Mouse (Mus musculus) embryonic facial prominence, embryonic 14.5 days (tissue): Measurements from ENCODE around the gene Klrb1c. TPM values are rescaled to one million over a fixed set of nuclear protein-coding genes. Genes with fewer than 3 reads are reported as not detected.
"Not testable (repeated sequence)": the region's sequence is repeated elsewhere in the genome, so short reads cannot be mapped to it uniquely, and the experiment has no call there.

Experiments
- ATAC-seq: fragments of 200-750 bp; cut with Nextera tagmentation; 2 replicates; pipeline ENCODE4 v1.8.0; 2017; ENCODE audit warnings: low read depth, moderate number of reproducible peaks, moderate TSS enrichment
- DNase-seq: peaks from one replicate; pipeline ENCODE4 v3.0.0-alpha.2; 2015; ENCODE audit warnings: low spot score
- H3K27ac ChIP-seq: fragments of 300-500 bp; sonication (generic); replicated peaks from 2 replicates; pipeline ENCODE4 v1.5.1; 2014; ENCODE audit warnings: low read depth, mild to moderate bottlenecking, low read length, moderate library complexity
- H3K27me3 ChIP-seq: fragments of 300-500 bp; sonication (generic); replicated peaks from 2 replicates; pipeline ENCODE4 v1.6.1; 2014; ENCODE audit warnings: low read length; ENCODE audit not compliant: control insufficient read depth, insufficient read depth
- H3K36me3 ChIP-seq: fragments of 300-500 bp; sonication (generic); 2 replicates; pipeline ENCODE4 v1.6.1; 2014; ENCODE audit warnings: low read length, mixed read lengths; ENCODE audit not compliant: control insufficient read depth, insufficient read depth
- H3K4me1 ChIP-seq: fragments of 300-500 bp; sonication (generic); 2 replicates; pipeline ENCODE4 v1.6.1; 2014; ENCODE audit warnings: antibody characterized with exemption, low read length; ENCODE audit not compliant: control insufficient read depth, insufficient read depth
- H3K4me2 ChIP-seq: fragments of 300-500 bp; sonication (generic); 2 replicates; pipeline ENCODE4 v1.6.1; 2014; ENCODE audit warnings: low read depth, mild to moderate bottlenecking, low read length, moderate library complexity, mixed read lengths
- H3K4me3 ChIP-seq: fragments of 300-500 bp; sonication (generic); 2 replicates; pipeline ENCODE4 v1.5.1; 2014; ENCODE audit warnings: low read depth, mild to moderate bottlenecking, low read length
- H3K9ac ChIP-seq: fragments of 300-500 bp; sonication (generic); 2 replicates; pipeline ENCODE4 v1.6.1; 2014; ENCODE audit warnings: low read depth, mild to moderate bottlenecking, low read length, moderate library complexity, mixed read lengths
- H3K9me3 ChIP-seq: fragments of 300-500 bp; sonication (generic); 2 replicates; pipeline ENCODE4 v1.6.1; 2016; ENCODE audit warnings: low read length; ENCODE audit not compliant: control insufficient read depth
- WGBS: fragments of 180-500 bp; shearing (Covaris S2); extraction: QIAGEN DNeasy Blood & Tissue Kit; methylation state at CpG from one replicate; pipeline ENCODE4 v1.1.7; 2014; 5-methylcytosine and 5-hydroxymethylcytosine counted together
- polyA plus RNA-seq: library from polyadenylated mRNA; unstranded; fragments of >200 nt; fragmentation: Nextera tagmentation; extraction: Ambion mirVana; gene quantifications from 2 replicates; pipeline ENCODE4 v1.2.1, GENCODE M21; 2014

Gene Klrb1c
- polyA plus RNA-seq, 1 experiment from 2014 or later = not detected

DNA sequence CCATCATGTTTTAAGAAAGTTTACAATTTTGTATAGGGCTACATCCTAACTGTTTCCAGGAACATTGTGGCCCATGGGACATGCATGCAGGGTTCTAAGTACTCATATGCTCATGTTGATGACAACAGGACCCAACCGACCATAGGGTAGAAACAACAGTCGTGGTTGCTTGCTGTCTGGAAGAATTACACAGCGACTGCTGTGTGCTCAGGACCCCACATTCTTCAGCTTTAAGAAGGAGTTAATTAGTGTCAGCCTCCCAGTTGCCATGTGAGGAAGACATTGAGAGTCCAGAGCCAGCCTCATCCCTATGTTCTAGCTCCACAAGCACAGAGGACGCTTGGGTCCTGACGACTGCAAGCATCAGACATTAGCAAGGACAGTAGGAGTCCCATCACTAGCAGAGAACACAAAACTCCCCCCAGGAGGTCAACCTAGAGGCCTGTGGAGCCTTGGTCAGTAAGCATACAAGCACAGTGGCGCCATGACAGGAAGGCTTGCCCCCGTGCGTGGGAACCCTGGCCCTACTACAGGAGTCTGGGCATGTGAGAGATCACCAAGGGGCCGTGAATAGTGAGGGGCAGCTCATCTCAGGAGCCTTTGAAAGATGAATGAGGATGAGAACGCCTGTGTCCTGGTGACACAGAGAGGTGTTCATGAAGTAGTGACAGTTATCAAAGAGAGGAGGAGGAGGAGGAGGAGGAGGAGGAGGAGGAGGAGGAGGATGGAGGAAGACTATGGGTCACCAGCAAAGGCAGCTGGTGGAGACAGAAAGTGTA lies 25.9 kb downstream of the Klrb1c start:
- Histone ChIP-seq H3K4me2 (peak overlapping the region; percentile 58), H3K9ac (peak overlapping the region; percentile 62), H3K27ac (peak overlapping the region; percentile 71), H3K4me3 (peak overlapping the region; percentile 47)
- 63% methylated on average over 10 of the region's 10 CpGs for WGBS
- H3K9me3 ChIP-seq, H3K4me1 ChIP-seq, H3K27me3 ChIP-seq, H3K36me3 ChIP-seq, ATAC-seq, DNase-seq: not testable (repeated sequence)

DNA sequence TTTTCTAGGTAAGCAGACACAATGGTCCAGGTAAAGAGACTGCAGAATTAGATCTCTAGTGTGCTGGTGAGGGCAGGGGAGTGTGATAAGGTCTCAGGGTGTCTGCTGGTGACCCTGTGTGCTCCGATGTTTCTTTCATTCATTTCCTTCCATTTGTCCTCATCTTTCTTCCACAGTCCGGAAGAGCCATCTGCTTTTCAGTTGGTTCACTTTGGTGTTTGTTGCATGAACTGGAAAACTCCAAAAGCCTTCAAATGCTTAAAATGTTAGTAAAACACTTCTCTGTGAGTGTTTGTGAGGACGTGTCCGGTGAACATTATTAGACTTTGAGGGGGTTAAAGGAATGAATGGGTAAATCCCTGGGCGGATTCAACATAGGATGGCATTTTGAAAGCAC lies 27.9 kb downstream of the Klrb1c start:
- H3K9me3 ChIP-seq = no peaks in the 10 kb centered on the region
- no peaks in the 10 kb centered on the region for H3K27me3 ChIP-seq
- peak overlapping the region; percentile 61 for H3K27ac ChIP-seq
- DNase-seq = no peak
- no peaks in the 10 kb centered on the region for H3K36me3 ChIP-seq
- H3K4me3 ChIP-seq = peak overlapping the region; percentile 63
- no peak for ATAC-seq
- peak overlapping the region; percentile 58; the same call in 1 of the 2 replicates for H3K9ac ChIP-seq
- peak overlapping the region; percentile 52 for H3K4me2 ChIP-seq
- WGBS = 40% methylated on average over 5 of the region's 5 CpGs
- peaks cover 2% of the 10 kb centered on the region; the same call in 1 of the 2 replicates for H3K4me1 ChIP-seq

DNA sequence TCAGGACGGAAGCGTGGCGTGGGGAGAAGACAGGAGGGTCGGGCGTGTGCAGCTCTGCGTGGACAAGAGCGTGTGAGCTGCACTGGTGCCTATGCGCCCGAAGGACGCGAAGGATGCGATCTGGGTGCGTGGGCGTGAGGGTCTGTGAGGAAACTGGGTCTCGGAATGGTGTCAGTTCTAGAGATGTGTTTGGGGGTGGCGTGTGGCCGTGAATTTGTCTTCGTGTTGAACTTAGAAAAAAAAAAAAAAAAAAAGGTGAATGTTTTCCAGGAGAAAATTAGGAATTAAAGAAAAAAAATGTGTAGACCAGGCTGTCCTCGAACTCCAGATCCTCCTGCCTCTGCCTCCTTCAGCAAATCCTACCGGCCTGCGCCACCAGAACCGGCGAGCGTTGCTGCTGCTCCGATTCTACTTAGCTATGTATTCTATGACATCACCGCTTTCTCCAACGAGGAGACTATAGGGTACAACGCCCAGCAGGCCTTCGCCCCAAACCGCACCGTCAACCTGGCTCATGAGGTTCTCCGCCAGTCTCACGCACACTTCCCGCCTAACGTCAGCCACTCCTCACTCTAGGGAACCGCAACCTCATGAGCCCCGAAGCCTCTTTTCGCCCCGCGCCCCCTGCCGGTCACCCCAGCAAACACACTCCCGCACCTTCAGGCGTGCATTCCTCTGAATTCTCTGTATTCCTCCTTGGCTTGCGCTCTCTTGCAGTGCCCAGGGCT lies 28.4 kb downstream of the Klrb1c start:
- not testable (repeated sequence) for H3K36me3 ChIP-seq, H3K9me3 ChIP-seq, H3K4me1 ChIP-seq, H3K27me3 ChIP-seq
- peak; percentile 74 for ATAC-seq
- under 1% methylated on average over 43 of the region's 44 CpGs for WGBS
- peak overlapping the region; percentile 63 for H3K4me3 ChIP-seq
- peak; percentile 76 for DNase-seq
- peak overlapping the region; percentile 92 for H3K27ac ChIP-seq
- H3K9ac ChIP-seq = peak overlapping the region; percentile 75
- peak overlapping the region; percentile 52 for H3K4me2 ChIP-seq

DNA sequence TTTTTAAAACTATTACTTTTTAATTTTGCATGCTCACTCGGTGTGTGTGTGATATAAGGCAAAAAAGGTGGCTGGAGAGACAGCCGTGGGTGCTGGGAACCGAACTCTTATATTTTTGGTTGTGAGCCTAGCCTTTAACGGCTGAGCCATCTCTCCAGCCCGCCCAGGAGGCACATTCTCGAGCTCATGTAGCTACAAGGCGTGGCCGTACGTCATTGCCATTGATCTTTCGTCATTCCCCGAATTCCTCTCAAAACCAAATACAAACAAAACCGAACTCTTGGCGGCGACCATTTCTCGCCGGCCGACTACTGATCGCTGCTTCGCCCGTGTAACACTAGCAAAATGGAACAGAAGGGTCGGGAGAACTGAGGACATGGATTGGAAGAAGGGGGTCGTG lies 29.0 kb downstream of the Klrb1c start:
- DNase-seq (peak; percentile 83), ATAC-seq (peak; percentile 24)
- peak overlapping the region; percentile 34 for H3K4me2 ChIP-seq

DNA sequence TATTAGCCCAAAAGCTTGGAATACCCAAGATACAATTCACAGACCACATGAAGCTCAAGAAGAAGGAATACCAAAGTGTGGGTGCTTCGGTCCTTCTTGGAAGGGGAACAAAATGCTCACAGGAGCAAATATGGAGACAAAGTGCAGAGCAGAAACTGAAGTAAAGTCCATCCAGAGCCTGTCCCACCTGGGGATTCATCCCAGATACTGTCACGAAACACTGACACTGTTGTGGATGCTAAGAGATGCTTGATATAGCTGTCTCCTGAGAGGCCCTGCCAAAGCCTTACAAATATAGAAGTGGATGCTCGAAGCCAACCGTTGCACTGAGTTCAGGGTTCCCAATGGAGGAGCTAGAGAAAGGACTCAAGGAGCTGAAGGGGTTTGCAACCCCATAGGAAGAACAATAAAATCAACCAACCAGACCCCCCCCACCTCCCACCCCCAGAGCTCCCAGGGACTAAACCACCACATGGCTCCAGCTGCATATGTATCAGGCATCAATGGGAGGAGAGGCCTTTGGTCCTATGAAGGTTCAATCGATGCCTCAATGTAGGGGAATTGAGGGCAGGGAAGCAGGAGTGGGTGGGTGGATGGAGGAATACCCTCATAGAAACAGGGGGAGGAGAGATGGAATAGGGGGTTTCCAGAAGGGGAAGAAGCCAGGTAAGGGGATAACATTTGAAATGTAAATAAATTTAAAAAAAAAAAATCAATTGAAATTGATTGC lies 29.6 kb downstream of the Klrb1c start:
- Histone ChIP-seq H3K4me1 (peaks cover 2% of the 10 kb centered on the region; the same call in 1 of the 2 replicates), H3K27me3 (no peaks in the 10 kb centered on the region), H3K9ac (no peak overlapping the region), H3K4me3 (peak overlapping the region; percentile 63; the same call in 1 of the 2 replicates), H3K9me3 (no peaks in the 10 kb centered on the region), H3K27ac (no peak overlapping the region), H3K36me3 (no peaks in the 10 kb centered on the region), H3K4me2 (peak overlapping the region; percentile 34)
- DNase-seq = no peak
- WGBS = 82% methylated on average over 5 of the region's 5 CpGs
- no peak for ATAC-seq

More for the DNA sequence above, 29.0 kb downstream of the Klrb1c start:
- not testable (repeated sequence) for H3K4me1 ChIP-seq, H3K36me3 ChIP-seq, H3K27me3 ChIP-seq, H3K9me3 ChIP-seq
- H3K27ac ChIP-seq = peak overlapping the region; percentile 92
- H3K4me3 ChIP-seq = peak overlapping the region; percentile 63
- WGBS = under 1% methylated on average over 22 of the region's 22 CpGs
- H3K9ac ChIP-seq = peak overlapping the region; percentile 75

DNA sequence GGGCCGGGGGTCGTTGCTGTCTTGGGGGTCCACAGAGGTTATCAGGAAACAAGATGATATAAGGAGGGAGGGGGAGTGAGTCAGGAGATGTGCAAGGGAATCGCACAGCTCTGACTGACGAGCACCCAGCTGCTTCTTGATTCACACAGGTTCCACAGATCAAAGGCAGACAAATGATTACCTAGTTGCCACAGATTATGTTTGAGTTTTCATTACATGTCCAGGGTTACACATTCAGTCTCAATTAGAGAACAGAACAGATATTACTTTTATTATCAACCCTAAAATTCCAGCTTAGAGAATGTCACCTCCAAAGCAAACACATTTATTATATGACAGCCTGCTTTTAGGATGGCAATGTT lies 33.6 kb downstream of the Klrb1c start:
- H3K4me1 ChIP-seq, H3K36me3 ChIP-seq, H3K4me2 ChIP-seq, H3K4me3 ChIP-seq, ATAC-seq, DNase-seq, H3K9me3 ChIP-seq, H3K27ac ChIP-seq, H3K9ac ChIP-seq, H3K27me3 ChIP-seq: not testable (repeated sequence)
- WGBS = 53% methylated on average over 4 of the region's 4 CpGs

DNA sequence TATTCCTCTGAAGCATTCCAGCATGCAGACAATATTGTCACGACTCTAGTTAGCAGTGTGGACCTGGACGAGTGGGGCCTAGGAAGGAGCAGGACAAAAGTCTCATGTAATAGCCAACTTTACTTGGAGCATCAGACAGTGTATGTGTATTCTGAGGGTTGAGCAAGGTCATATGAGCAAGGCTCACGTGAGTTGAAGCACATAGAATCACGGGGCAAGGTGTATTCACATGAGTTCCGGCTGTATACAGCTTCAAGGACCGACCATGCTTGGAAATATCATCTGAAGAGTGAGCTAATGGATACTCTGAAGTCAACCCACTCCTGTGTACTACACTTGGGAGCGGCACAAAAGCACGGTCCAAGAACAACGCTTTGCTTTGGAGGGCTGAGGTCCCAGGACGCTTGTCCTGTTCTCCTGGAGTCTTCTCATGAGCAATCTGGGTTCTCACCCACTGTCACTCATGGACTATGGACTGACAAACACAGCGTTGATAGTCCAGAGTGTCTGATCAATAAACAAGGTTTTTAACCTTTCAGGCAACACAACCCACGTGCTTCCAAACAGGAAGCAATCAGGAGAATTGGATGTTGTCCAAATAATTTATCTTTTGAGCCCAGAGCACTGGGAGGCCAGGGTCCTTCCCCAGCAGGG lies 34.1 kb downstream of the Klrb1c start:
- ATAC-seq = not testable (repeated sequence)
- 79% methylated on average over 12 of the region's 12 CpGs for WGBS

DNA sequence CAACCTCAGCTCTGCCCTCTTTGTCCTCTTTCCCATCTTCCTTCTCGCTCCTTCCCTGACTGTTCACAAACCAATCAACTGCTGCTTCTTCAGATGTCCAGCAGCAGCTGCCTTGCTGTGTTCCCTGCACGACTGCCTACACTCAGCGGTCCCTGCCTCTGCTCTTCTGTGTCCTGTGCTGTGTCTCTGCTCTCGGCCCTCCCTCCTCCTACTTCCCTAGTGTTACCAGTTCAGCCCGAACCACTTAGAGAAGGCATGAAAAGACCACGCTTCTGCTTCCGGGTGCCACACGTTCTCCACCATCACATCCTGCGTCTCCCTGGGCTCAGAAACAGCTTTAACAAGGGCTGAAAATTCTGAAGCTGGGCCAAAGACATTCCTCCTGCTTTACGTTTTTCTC lies 34.8 kb downstream of the Klrb1c start:
- peak; percentile 84 for ATAC-seq
- not testable (repeated sequence) for H3K9me3 ChIP-seq, H3K27me3 ChIP-seq, H3K4me3 ChIP-seq, H3K4me1 ChIP-seq, DNase-seq, H3K36me3 ChIP-seq
- WGBS = 26% methylated on average over 10 of the region's 10 CpGs
- peak overlapping the region; percentile 20; the same call in 1 of the 2 replicates for H3K4me2 ChIP-seq
- H3K9ac ChIP-seq = peak overlapping the region; percentile 10; the same call in 1 of the 2 replicates
- H3K27ac ChIP-seq = 0 out of 2 replicates have a peak overlapping the region, but pooled peaks have one; percentile 39

More for the DNA sequence above, 34.1 kb downstream of the Klrb1c start:
- H3K27ac ChIP-seq, H3K4me3 ChIP-seq, H3K27me3 ChIP-seq, DNase-seq, H3K9me3 ChIP-seq, H3K4me1 ChIP-seq, H3K36me3 ChIP-seq: not testable (repeated sequence)
- H3K4me2 ChIP-seq = peak overlapping the region; percentile 20; the same call in 1 of the 2 replicates
- peak overlapping the region; percentile 10; the same call in 1 of the 2 replicates for H3K9ac ChIP-seq
